In genomic region chr5:89077711-89078110, GRCm38 (mm10) we compare ENCODE assay signal across 15 mouse cellular contexts.
"Had no signal": no experiment of that assay in that cellular context is flagged by ENCODE, and none has a peak within 500 bp of the region (broad histone marks: within the 10 kb centered on the region; RNA-seq: fewer than 3 reads in every experiment).

No protein-coding gene starts in this region.

- ATAC-seq: intestine, postnatal 0 days; liver, postnatal 0 days had no signal

- H3K27me3 ChIP-seq: kidney, embryonic 15.5 days; limb, embryonic 13.5 days; lung, embryonic 15.5 days had no signal

- H3K36me3 ChIP-seq: kidney, embryonic 15.5 days; limb, embryonic 10.5 days; limb, embryonic 13.5 days; lung, embryonic 15.5 days had no signal

- H3K9ac ChIP-seq: kidney, embryonic 15.5 days; limb, embryonic 13.5 days; liver, embryonic 14.5 days; liver, postnatal 0 days; lung, embryonic 15.5 days had no signal

- H3K27ac ChIP-seq: kidney, embryonic 15.5 days; limb, embryonic 10.5 days; limb, embryonic 13.5 days; liver, embryonic 14.5 days; lung, embryonic 15.5 days had no signal

- DNase-seq: kidney, adult 8-10 months; kidney, postnatal 14 days; kidney, postnatal 4 days; liver; liver, postnatal 0 days; midbrain, embryonic 14.5 days; thymus, adult 18-20 months; thymus, postnatal 36 days had no signal

- H3K9me3 ChIP-seq: kidney, embryonic 15.5 days; limb, embryonic 10.5 days; limb, embryonic 13.5 days; lung, embryonic 15.5 days had no signal

- H3K4me3 ChIP-seq: kidney, embryonic 15.5 days; limb, embryonic 10.5 days; limb, embryonic 13.5 days; lung, embryonic 15.5 days had no signal

- H3K4me2 ChIP-seq: kidney, embryonic 15.5 days; limb, embryonic 13.5 days; lung, embryonic 15.5 days; midbrain, embryonic 11.5 days had no signal

- H3K4me1 ChIP-seq: kidney, embryonic 15.5 days; limb, embryonic 10.5 days; limb, embryonic 13.5 days; lung, embryonic 15.5 days had no signal
